Mouse (Mus musculus): ENCODE measurements around the gene Eif3i.

GRCm38 (mm10) chr4:129631867-129632266, 31.4 kb upstream of the Eif3i start:
- TF ChIP-seq POLR2A (IDR thresholded peaks at IDR 0.05; ENCODE audit: extremely low read depth, insufficient read depth, low read length) (no peak), CTCF (IDR thresholded peaks at IDR 0.05; ENCODE audit: low read depth, low read length) (no peak)
